7 mouse cellular contexts compared by ENCODE assay signal in genomic region chr10:80656863-80657623, GRCm38 (mm10). TPM values are rescaled to one million over a fixed set of nuclear protein-coding genes. Genes with fewer than 3 reads are reported as not detected.
DNase-seq lines count a peak whose midpoint lies in the region; ATAC-seq and TF ChIP-seq lines count a peak whose summit lies in the region.

Gene Btbd2 (minus strand): TSS chr10:80657071.

- H3K79me2 ChIP-seq in CH12.LX (replicated peaks; ENCODE audit: control insufficient read depth, extremely low read depth, insufficient read depth, poor library complexity, severe bottlenecking): no peaks in the 10 kb centered on the region
- H3K79me2 ChIP-seq in macrophage (ENCODE audit: inconsistent target): peaks cover 24% of the 10 kb centered on the region; the same call in 1 of the 2 replicates

- peak; percentile 61 for DNase-seq in 3T3-L1 (ENCODE audit: low read depth, low spot score)
- DNase-seq in CH12.LX (ENCODE audit: extremely low read depth): no peak
- no peak for DNase-seq in large intestine, adult 2 months (ENCODE audit: low read depth, low spot score)
- DNase-seq in B cell, adult 2 months: no peak

- dilution Hi-C loops in CH12.LX (cut with MboI; ENCODE audit: extremely low pct_ligation_motif_present, extremely low pct_unique_long_range_greater_than_20kb, low sequenced_read_pairs): no loop called here

- no peak for ATAC-seq in embryonic facial prominence, embryonic 13.5 days (ENCODE audit: insufficient number of reproducible peaks, insufficient read depth, low FRiP score, low TSS enrichment, low read depth)
- ATAC-seq in heart, embryonic 13.5 days (ENCODE audit: extremely low read depth, insufficient number of reproducible peaks, low FRiP score, low TSS enrichment): no peak

- 15% methylated on average over 15 of the region's 15 CpGs for WGBS in embryonic facial prominence, embryonic 13.5 days
- WGBS in heart, embryonic 13.5 days: 21% methylated on average over 15 of the region's 15 CpGs
- 19% methylated on average over 15 of the region's 15 CpGs for WGBS in large intestine, adult 2 months
- 43% methylated on average over 11 of the region's 15 CpGs for WGBS in macrophage (ENCODE audit: missing documents)

- H3K4me2 ChIP-seq in CH12.LX (ENCODE audit: insufficient read depth, low read depth, poor library complexity, severe bottlenecking): peak within 1 kb of the TSS; percentile 82
- H3K4me2 ChIP-seq in embryonic facial prominence, embryonic 13.5 days: peak within 1 kb of the TSS; percentile 87
- H3K4me2 ChIP-seq in heart, embryonic 13.5 days: peak within 1 kb of the TSS; percentile 92

- TF ChIP-seq EP300 in CH12.LX (IDR thresholded peaks at IDR 0.05; ENCODE audit: low read length): no peak

- H3K36me3 ChIP-seq in CH12.LX (replicated peaks in 1 of 2; ENCODE audit: control insufficient read depth in 1 of 2, insufficient read depth in 1 of 2, low read length in 1 of 2): peaks cover 0 to 10% of the 10 kb centered on the region in 2 experiments
- peaks cover 7% of the 10 kb centered on the region for H3K36me3 ChIP-seq in embryonic facial prominence, embryonic 13.5 days
- peaks cover 3% of the 10 kb centered on the region for H3K36me3 ChIP-seq in heart, embryonic 13.5 days
- H3K36me3 ChIP-seq in macrophage (ENCODE audit: inconsistent target): no peaks in the 10 kb centered on the region

- no peak for TF ChIP-seq RAD21 in CH12.LX (IDR thresholded peaks at IDR 0.05; ENCODE audit: low read depth, low read length)

- H3K27me3 ChIP-seq in CH12.LX (replicated peaks): no peaks in the 10 kb centered on the region
- H3K27me3 ChIP-seq in embryonic facial prominence, embryonic 13.5 days: no peaks in the 10 kb centered on the region
- no peaks in the 10 kb centered on the region for H3K27me3 ChIP-seq in heart, embryonic 13.5 days (replicated peaks)

- H3K4me1 ChIP-seq in CH12.LX (ENCODE audit: control insufficient read depth in 1 of 2, insufficient read depth in 2 of 2): peaks cover 17 to 49% of the 10 kb centered on the region in 2 experiments
- peaks cover 35% of the 10 kb centered on the region for H3K4me1 ChIP-seq in embryonic facial prominence, embryonic 13.5 days
- peaks cover 42% of the 10 kb centered on the region for H3K4me1 ChIP-seq in heart, embryonic 13.5 days

- no peaks in the 10 kb centered on the region for H3K9me3 ChIP-seq in CH12.LX (replicated peaks; ENCODE audit: low read length)
- no peaks in the 10 kb centered on the region for H3K9me3 ChIP-seq in embryonic facial prominence, embryonic 13.5 days
- no peaks in the 10 kb centered on the region for H3K9me3 ChIP-seq in heart, embryonic 13.5 days

- peak within 1 kb of the TSS; percentile 94 for H3K9ac ChIP-seq in CH12.LX (ENCODE audit: insufficient read depth, low read depth)
- peak within 1 kb of the TSS; percentile 97 for H3K9ac ChIP-seq in embryonic facial prominence, embryonic 13.5 days
- peak within 1 kb of the TSS; percentile 99 for H3K9ac ChIP-seq in heart, embryonic 13.5 days

- in situ Hi-C loops in CH12.LX (cut with MboI; ENCODE audit: low pct_ligation_motif_present, low pct_unique_long_range_greater_than_20kb, low sequenced_read_pairs): no loop called here

- H3K27ac ChIP-seq in CH12.LX (ENCODE audit: insufficient read depth, low read depth): peak within 1 kb of the TSS; percentile 40
- H3K27ac ChIP-seq in embryonic facial prominence, embryonic 13.5 days: peak within 1 kb of the TSS; percentile 88
- peak within 1 kb of the TSS; percentile 86 for H3K27ac ChIP-seq in heart, embryonic 13.5 days (replicated peaks)
- H3K27ac ChIP-seq in macrophage: peak within 1 kb of the TSS; percentile 61

- TF ChIP-seq CTCF in CH12.LX (conservative IDR thresholded peaks at IDR 0.05 in 1 of 2, IDR thresholded peaks at IDR 0.05 in 1 of 2; ENCODE audit: low read depth in 2 of 2, low read length in 2 of 2): no peak

- no peak for TF ChIP-seq POLR2A in CH12.LX (IDR thresholded peaks at IDR 0.05; ENCODE audit: low read depth, low read length)

- H3K4me3 ChIP-seq in CH12.LX (replicated peaks in 1 of 3; ENCODE audit: low read depth in 2 of 3, low read length in 2 of 3, poor library complexity in 1 of 3): peak within 1 kb of the TSS; percentile 77 to 86 (median 78)
- H3K4me3 ChIP-seq in embryonic facial prominence, embryonic 13.5 days: peak within 1 kb of the TSS; percentile 88
- H3K4me3 ChIP-seq in heart, embryonic 13.5 days: peak within 1 kb of the TSS; percentile 93
- H3K4me3 ChIP-seq in macrophage (ENCODE audit: inconsistent target): peak within 1 kb of the TSS; percentile 37

TF ChIP-seq in CH12.LX, 34 proteins besides CTCF, POLR2A, EP300 and RAD21:
- TF ChIP-seq JUN (IDR thresholded peaks at IDR 0.05; ENCODE audit: insufficient read depth, low read depth, low read length) (no peak), ELF1 (IDR thresholded peaks at IDR 0.05; ENCODE audit: low read depth, low read length) (0 out of 2 replicates have a peak, but pooled peaks have one; percentile 1)
TF ChIP-seq in CH12.LX: peak in this region for 1.

RNA-seq across cellular contexts. Expression of gene Btbd2, which starts in this region (rescaled TPM):
- total RNA-seq in CH12.LX (2012; rRNA removed) (19.3 and 26.2 TPM in 2 replicates), CH12.LX (2014; rRNA removed) (10.0 and 11.1 TPM in 2 replicates)
- polyA plus RNA-seq in CH12.LX (2012; ENCODE audit: insufficient read length, low read depth) (18.8 and 19.4 TPM in 2 replicates), macrophage (2018) (16.9 to 26.0 TPM (median 21.9 TPM) in 3 replicates)
- 76.8 and 82.4 TPM in 2 replicates for polyA plus RNA-seq in embryonic facial prominence, embryonic 13.5 days (2015; fragmentation: Nextera tagmentation; extraction: Ambion mirVana)
- 50.9 and 53.7 TPM in 2 replicates for polyA plus RNA-seq in heart, embryonic 13.5 days (2015; fragmentation: Nextera tagmentation; extraction: Ambion mirVana)
- polyA plus RNA-seq in large intestine, adult 2 months (2012; rRNA removed): 49.0 and 56.2 TPM in 2 replicates
- 10 to 100 TPM in 15 of 26 experiments, 1 to 10 TPM in 11; 1.8 to 28.3 (median 14.1) TPM for total RNA-seq in macrophage (2018; cell fraction: chromatin; rRNA removed)
- total RNA-seq in macrophage (2018; cell fraction: cytosol; rRNA removed): 10 to 100 TPM; 15.2 to 30.1 (median 24.2) TPM
- 10 to 100 TPM in 14 of 26 experiments, 1 to 10 TPM in 12; 4.9 to 21.9 (median 10.8) TPM for total RNA-seq in macrophage (2018; cell fraction: nucleus; rRNA removed)

Comparison
In these comparisons a context has a peak if more than half of its experiments do, and no peak if none do; other contexts are left out.
1. H3K4me3 ChIP-seq: peak in every context shown above with its lines; median percentile 93 in heart, embryonic 13.5 days; 88 in embryonic facial prominence, embryonic 13.5 days; 78 in CH12.LX; 37 in macrophage.